Mouse (Mus musculus): ENCODE results near the gene Zfhx3.

Zfhx3 gene

GRCm38 (mm10) chr8:108563934-108564564 is 621.6 kb downstream of the Zfhx3 start:
- no peak for DNase-seq

- no peak for DNase-seq
These were observed 623.6 kb downstream of the Zfhx3 start for GRCm38 (mm10) chr8:108566035-108566434.

- DNase-seq = no peak
These were observed 631.0 kb downstream of the Zfhx3 start for GRCm38 (mm10) chr8:108573295-108574017.

GRCm38 (mm10) chr8:108574101-108574500 is 631.7 kb downstream of the Zfhx3 start:
- peak; percentile 54 for DNase-seq

- no peak for DNase-seq
These were observed 635.1 kb downstream of the Zfhx3 start for GRCm38 (mm10) chr8:108577571-108577970.

GRCm38 (mm10) chr8:108578388-108578787 is 635.9 kb downstream of the Zfhx3 start:
- DNase-seq = no peak

- DNase-seq = no peak
These were observed 637.4 kb downstream of the Zfhx3 start for GRCm38 (mm10) chr8:108579808-108580207.

GRCm38 (mm10) chr8:108580364-108580763 is 637.9 kb downstream of the Zfhx3 start:
- no peak for DNase-seq

- DNase-seq = no peak
These were observed 639.1 kb downstream of the Zfhx3 start for GRCm38 (mm10) chr8:108581557-108581956.

- DNase-seq = no peak
These were observed 639.8 kb downstream of the Zfhx3 start for GRCm38 (mm10) chr8:108582251-108582650.

GRCm38 (mm10) chr8:108583261-108583660 is 640.8 kb downstream of the Zfhx3 start:
- no peak for DNase-seq

- no peak for DNase-seq
These were observed 641.6 kb downstream of the Zfhx3 start for GRCm38 (mm10) chr8:108583867-108584661.

- DNase-seq = no peak
These were observed 642.2 kb downstream of the Zfhx3 start for GRCm38 (mm10) chr8:108584662-108584978.

- DNase-seq = no peak
These were observed 648.6 kb downstream of the Zfhx3 start for GRCm38 (mm10) chr8:108591037-108591436.

GRCm38 (mm10) chr8:108592028-108592724 is 649.7 kb downstream of the Zfhx3 start:
- no peak for DNase-seq

GRCm38 (mm10) chr8:108592990-108593589 is 650.6 kb downstream of the Zfhx3 start:
- DNase-seq = no peak

- DNase-seq = no peak
These were observed 651.4 kb downstream of the Zfhx3 start for GRCm38 (mm10) chr8:108593891-108594290.

GRCm38 (mm10) chr8:108594361-108595060 is 652.1 kb downstream of the Zfhx3 start:
- no peak for DNase-seq

- no peak for DNase-seq
These were observed 652.6 kb downstream of the Zfhx3 start for GRCm38 (mm10) chr8:108595061-108595419.

- peak; percentile 21 for DNase-seq
These were observed 653.5 kb downstream of the Zfhx3 start for GRCm38 (mm10) chr8:108595721-108596495.

- no peak for DNase-seq
These were observed 656.6 kb downstream of the Zfhx3 start for GRCm38 (mm10) chr8:108599003-108599402.

Measured in kidney, adult 18-20 months (tissue).